Mouse (Mus musculus) right cerebral cortex, postnatal 25 days (tissue): ENCODE measurements at regions not wholly inside any gene's neighbourhood (a gene's known extent, or its start where the extent isn't known, plus 50 kb on each side); places are given as distances from the start of the nearest gene placed in this dataset.

ENCODE experiments used
- DNase-seq: peaks from one replicate; pipeline ENCODE4 v3.0.0; 2022

DNA sequence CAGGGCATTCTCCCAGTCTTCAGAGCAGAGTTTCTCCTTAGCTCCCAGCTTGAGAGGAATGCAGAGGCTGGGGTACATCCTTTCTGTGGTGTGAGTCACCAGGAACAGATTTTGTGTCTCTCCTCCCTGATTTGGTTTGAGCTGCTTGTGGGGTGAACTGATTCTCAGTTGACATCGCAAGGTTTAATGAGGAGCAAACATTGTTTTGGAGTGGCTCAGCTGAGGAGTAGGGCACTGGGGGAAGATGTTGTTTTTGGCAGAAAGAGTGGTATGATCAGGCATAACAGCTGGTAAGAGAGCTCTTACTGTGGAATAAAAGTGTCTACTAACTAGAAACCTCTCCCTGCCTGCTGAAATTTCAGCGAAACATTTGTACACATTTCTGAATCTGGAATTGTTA, 519.4 kb upstream of the Fam241a start:
- DNase-seq: no peak

DNA sequence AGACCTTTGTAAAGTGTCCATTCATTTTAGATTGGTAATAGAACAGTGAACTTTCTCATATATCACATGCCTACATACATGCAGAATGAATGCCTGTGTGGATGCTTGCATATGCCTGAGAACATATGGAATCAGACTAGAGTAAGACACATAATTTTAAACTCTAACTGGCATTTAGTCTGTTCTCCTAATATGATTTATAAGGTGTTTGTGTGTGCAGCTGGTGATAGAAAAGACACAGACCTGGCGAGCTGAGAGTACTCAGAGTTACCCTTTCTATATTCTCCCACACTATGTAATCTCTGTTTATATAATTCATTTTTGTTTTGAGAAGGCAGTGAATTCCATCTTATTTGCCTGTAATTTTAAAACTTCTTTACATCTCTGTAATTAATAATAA, 517.4 kb upstream of the Fam241a start:
- no peak for DNase-seq

DNA sequence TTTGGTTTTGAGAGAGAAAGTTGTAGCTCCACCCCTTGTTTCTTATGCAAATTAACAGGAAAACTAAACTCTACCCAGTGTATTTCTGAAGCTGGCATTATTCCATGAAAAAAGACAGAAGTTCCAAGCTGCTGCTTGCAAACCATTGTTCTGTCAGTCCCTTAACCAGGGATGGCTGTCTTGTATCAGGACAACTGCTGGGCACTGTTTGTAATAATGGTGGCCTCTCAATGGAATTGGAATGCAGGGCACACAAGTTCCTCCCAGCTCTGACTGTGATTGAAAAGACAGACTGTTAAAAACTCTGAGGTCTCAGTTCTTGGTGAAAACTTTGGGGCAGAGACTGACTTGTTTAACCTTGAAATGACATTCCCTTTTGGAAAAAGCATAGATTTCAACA, 516.0 kb upstream of the Fam241a start:
- DNase-seq: no peak

DNA sequence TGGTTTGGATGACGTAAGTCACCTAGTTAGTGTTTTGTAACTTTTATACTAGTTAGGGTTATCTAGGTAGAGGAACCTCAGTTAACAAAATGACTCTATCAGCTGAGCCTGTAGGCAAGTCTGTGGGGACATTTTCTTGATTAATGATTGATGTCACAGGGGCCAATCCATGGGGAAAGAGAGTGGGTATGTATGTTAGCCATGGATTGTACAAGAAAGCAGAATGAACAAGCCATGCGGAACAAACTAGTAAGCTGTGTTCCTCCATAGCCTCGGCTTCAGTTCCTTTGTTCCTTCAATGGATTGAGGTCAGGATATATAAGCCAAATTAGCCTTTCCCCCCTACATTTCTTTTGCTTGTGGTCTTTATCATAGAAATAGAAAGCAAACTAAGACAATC, 498.7 kb upstream of the Fam241a start:
- no peak for DNase-seq

DNA sequence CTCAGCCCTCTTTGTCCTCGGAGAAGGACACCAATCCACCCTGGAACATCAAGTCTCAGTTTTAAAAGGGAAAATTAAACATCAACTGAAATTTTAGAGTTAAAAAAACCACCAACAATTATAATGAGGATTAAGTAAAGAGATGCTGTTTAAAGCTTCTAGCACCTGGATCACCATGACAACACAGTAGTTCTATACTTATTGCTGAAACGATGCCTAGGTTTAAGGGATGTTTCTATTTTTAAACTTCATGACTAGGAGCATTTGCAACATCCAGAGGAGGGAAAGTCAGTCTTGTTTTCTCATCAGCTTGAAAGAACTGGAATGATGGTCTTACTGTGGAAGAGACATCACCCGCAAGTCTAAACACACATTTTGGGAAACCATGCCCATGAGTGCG, 484.5 kb upstream of the Fam241a start:
- DNase-seq: no peak

DNA sequence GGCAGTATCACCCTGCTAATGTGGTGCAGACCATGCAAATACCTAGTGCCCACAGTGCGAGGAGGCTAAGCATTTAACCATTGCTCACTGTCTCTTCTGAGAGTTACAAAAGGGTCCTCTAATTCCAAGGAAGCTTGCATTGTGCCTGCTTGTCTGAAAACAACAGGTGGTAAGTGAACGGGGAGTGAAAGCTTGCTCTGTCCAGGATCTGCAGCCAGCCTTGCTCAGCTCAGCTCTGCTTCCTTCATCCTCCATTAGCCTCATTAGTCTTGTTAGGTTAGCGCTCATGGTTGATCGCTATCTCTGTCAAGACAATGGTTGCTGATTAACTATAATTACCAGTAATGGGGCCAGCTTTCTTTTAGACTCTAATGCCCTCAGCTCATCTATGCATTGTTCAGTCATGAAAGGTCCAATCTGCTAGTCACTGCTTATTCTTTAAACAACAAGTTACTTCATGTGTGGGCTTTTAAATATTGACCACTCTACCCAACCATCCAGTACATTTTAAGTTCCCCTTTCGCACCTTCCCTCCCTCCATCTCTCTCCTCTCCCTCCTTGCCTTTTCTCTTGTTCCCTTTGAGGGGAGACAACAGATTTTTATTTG, 473.5 kb upstream of the Fam241a start:
- DNase-seq: no peak

DNA sequence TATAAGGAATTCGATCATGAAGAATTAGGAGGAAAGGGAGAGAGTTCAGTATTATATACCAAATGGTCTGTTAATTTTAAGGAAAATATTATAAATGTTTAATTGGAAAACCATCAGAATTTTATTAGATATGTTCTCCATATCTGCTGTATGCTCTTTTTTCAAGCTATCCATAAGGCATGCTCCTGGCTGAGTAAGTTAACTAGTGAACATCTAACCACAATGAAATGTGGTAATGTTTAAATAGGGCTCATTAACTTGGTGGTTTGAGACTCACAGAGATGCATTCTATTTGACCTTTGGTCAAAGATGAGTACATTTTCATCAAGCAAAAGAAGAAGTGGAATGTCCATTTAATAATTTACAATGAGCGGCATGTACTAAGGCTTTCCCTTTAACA, 466.2 kb upstream of the Fam241a start:
- DNase-seq: no peak

DNA sequence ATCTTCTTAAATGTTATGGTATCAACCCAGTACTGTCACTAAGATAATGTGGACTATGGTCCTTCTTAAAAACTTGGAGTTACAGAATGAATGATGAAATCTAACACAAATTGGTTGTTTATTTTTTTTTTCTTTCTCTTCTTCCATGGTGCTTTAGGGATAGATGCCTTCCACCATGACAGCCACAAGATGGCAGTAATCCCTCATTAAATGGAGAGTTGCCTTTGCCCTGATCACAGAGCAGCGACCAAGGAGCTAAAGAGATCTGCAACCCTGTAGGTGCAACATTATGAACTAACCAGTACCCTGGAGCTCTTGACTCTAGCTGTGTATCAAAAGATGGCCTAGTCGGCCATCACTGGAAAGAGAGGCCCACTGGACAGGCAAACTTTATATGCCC, 453.0 kb upstream of the Fam241a start:
- DNase-seq: peak; percentile 18

DNA sequence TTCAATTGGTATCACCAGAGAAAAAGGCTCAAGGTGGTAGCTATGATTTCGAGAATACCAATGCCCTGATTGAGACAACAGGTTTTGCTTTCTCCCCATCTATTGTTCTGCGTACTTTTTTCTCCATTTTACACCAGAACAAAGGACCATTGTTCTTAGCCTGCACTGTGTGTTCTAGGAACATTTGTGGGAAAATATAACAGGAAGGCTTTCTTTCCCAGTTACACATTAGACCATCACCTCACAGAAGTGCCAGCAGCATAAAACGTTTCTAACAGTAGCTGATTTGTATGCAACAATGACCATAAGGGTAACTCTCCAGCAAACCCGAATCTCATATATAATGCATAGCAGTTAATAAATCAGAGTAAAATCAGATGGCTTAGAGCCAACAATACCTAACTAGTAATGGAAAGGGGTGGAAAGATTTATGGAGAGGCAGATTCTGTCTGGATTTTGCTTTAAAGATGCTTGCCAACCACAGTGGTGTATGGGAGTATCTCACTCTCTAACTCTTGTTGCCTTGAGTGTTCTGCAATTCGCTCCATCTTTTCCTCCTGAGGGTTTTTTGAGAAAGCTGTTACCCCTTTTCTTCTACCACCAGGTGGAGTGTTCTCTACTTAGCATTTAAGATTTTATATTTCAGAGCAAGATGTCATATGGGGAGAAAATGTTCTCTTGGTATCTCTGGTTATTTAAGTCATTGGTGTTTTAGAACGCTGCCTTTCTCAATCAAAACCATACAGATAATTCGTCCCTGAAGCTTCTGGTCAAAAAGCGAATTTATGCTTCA, 451.9 kb upstream of the Fam241a start:
- no peak for DNase-seq

DNA sequence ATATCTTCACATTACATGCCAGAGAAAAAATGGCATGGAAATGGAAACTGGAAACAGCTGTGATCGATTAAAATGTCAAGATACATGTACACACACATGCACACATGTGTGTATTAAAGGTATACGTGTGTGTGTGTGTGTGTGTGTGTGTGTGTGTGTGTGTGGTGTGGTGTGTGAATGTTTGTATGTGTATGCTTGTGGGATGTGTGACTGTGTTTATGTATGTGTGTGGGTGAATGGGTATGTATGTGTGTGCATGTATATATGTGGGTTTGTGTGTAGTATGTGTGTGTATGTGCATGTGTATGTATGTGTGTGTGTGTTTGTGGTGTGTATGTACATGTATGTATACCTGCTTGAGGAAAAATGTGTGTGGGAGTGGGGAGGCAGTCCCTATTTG, 441.4 kb upstream of the Fam241a start:
- no peak for DNase-seq

DNA sequence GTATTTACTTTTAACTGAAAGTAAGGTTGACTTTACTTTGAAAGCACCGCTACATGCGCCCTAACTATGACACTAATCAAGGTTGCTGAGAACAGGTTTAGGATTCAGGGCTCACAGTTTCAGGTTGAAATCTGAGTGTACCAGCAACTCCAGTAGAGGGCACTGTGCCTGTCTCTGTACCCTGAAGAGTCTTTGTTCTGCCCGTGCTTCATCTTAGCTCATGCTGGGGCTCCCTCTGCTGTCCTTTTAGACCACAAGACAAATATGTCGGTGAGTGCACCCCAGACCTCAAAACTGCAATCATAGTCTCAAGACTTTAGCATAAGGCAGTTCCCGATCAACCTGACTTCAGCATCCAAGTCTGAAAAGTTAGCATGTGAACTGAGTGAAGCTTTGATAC, 440.9 kb upstream of the Fam241a start:
- DNase-seq: peak; percentile 59

DNA sequence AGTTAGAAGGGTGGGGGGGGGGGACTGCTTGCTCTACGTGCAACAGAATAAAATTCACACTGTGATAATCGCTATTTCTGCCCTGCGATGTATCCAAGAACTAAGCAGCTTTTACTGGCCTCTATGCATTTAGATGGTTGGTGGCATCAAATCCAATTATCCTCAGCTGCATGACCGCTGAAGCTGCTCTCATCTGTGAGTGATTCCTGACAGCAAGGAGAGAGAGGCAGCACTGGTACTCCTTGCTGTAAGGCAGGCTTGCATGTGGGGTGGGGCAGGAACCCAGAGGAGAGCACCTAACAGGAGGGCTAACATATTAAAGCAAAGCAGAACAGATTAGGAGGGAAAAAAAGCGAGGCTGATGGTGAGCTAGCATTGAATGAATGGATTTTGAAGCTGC, 431.6 kb upstream of the Fam241a start:
- no peak for DNase-seq

DNA sequence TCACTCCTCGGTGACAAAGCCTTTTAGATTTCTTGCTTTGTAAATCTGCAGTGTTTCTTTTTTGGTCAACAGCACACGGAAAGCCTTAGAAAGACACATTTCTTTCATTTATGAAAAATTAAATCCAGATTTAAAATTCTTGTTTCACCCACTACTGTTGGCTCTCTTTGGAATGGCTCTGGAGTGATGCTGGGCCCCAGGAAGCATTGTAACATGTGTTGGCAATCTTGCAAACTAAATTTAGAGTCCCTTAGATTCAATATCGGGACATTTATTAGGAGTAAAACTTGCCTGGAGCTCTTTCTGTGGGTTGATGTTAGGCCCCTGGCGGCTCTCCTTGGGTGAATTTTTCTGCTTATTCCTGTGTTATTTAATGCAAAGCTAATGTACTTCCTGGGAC, 405.2 kb upstream of the Fam241a start:
- no peak for DNase-seq

DNA sequence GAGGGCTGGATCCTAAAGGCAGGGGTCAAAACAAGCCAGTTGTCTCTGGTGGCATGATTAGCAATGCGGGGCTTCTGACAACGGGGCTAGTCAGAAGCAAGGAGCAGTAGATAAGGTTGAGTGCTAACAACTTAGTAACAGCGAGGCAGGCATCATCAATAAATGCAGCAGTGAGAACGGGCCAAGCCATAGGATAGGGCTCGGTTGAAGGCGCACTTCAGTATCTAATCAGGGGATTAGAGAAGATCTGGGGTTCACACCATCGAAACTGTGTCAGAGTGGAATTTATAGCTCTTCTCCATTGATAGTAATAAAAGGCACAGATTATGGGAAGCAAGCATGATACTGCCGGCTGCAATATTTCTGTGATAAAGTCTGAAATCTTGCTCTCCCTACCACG, 402.0 kb upstream of the Fam241a start:
- DNase-seq: no peak

DNA sequence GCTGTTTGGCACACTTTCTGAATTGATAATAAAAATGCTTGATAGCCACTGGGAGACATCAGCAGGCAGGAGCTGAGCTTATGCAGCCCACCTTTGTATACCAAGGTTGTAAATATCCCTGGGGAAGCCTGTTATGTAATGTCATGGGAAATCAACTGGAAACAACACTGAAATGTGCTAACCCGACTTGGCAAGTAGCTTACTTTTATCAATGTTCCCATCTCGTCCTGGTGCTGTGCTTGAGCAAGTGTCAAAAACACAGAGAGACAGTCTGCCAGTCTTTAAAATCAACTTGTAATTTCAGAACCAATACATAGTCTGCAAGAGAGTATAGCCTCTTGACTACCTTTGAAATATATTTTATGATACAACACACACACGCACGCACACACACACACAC, 391.7 kb upstream of the Fam241a start:
- no peak for DNase-seq

DNA sequence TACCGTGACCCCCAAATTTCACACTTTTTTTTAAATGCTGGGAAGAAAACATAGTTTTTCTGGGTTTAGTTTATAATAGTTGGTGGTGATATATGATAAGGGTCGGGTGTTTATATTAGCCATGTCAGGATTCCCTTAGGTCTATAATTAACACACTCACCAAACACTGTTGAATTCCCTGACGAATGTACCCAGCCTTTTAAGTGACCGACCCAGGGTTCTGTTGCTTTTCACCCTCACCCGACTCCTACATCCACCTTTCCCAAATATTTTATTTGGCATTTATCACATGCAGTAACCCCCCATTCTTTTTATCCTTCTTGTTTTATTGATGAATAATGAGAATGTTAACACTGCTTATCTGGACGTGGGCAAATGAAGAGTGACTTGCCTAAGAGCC, 389.1 kb upstream of the Fam241a start:
- no peak for DNase-seq

DNA sequence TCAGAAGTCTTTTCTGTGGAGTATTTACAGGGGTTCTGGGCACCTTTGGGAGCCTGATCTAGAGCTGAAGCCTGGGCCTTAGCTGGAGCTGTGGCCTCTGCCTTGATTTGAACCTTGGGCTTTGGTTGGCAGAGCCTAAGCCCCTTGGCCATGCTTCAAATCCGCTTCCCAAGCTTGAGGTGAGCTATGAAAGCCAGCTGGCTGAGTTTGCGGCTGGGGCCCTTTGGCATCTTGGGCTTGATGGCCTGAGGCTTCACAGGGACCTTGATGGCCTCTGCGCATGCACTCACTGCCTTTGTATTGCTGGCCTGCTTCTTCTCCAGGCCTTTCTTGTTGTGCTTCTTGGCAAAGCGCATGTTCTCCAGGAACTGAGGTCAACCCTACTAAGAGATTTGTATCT, 384.5 kb upstream of the Fam241a start:
- no peak for DNase-seq

DNA sequence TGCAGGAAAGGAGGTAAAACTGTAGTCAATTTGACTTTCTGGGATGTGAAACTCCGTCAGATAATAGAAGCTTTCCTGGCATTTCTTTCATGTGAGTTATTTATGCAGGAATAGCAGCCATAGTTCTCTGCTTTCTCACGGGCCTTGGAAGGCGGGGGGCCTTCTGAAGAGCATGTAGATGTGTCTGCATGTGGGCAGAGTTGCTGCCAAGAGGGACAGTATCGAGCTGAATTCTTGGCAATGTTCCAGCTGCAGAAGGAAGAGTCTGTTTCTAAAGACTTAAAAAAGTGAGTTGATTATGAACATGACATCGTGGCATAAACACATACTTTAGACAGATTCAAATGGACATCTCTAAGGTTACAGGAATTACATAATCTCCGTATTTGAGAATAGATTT, 374.5 kb upstream of the Fam241a start:
- no peak for DNase-seq

DNA sequence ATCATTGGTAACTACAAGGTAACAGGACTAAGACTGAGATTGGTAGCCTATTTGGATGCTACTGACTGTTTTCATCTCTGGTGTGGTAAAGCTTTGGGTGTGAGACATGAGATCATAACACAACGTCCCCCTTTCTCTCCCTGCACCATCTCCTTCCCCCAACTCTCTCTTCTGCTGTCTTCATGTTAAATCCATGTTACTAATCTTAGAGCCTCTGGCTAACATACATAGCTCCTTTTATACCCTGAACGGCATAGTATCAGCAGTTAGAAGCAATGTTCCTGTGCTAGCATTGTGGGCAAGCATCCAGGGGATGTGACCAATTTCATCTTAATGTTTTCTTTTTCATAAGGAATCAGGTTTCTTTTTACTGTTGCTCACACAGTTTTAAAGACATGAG, 365.1 kb upstream of the Fam241a start:
- DNase-seq: no peak

DNA sequence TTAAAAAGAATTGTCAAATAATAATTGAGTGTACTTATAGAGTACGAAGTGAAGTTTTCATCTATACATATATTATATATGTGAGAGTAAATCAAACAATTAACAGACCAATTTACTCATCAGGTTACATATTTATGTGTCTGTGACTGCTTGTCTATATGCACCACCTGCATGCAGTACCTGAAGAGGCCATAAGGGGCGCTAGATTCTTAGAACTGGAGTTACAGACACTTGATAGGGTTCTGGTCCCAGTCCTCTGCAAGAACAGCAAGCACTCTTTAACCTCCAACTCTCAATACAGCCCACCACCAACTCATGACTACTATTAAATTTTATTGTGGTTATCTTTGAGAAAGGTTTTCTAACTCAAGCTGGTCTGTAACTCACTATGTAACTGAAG, 351.7 kb upstream of the Fam241a start:
- no peak for DNase-seq

DNA sequence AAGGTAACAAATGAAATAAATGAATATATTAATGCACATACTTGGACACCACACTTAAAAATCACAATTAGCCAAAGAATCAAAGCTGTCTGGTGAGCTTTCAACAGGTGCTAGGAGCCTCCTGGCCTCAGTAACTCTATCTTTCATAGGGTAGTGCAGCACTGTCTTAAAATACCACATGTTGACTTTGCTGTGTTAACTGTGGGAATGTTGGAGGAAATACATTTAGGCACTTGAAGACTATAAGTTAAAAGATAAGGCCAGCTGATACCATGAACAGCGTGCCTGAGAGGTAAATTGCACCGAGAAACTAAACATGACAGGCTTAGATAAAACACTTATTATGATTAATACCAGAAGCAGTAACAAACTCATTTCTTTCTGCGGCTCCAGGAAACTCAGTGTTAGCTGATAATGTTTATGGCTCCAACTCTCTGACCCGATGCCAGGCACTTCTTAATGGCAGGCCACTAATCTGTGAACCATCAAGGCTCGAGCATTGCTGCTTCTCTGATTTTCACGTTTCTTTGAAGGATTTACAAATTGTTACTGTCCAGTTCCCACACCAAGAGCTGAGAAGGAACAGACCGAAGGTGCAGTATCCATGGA, 343.8 kb upstream of the Fam241a start:
- DNase-seq: no peak

DNA sequence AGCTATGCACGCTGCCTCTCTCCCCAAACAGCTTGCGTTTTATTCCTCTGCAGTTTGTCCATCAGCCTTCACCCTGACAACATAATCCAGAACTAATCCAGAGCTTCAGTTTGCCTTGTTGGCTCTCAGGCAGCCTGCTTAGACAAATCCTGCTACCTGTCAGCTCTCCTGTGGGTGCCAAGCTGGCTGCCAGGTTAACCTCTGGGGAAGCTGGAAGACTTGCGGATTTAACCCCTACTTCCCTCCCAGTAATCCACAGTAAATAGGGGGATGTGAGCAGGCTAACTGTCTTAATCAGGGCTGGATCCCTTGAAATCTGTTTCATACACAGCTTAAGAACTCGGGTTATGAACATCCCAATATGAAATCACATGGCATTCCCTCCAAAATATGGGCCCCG, 334.3 kb upstream of the Fam241a start:
- DNase-seq: no peak

DNA sequence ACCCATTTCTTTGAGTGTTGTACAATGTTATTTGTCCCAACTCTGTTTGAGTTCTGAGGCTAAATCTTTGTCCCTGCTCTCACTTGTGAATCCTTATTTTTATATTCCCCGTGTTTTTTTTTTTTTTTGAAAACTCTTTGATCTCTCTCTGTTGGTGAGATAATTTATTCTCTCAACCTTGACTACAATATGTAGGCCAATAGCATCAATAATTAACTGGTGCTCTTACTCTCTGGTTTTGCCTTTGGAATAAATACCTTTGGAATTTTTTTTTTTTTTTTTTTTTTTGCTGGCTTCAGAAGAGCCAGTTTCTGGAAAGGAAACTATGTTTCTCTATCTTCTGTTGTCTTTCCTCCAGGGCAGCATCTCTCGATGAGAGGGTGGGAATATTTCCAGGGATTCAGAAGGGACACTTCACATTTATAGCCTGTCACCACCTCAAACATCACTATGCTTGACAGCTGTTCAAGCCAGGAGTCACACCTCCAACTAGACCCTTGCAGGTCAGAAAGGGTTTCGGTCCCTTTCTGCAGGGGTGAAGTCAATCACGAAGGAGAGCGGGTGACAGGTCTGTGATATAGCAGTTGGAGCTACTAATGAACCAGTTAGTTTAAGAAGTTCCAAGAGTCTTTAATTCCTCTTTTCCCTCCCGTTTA, 330.9 kb upstream of the Fam241a start:
- DNase-seq: no peak

DNA sequence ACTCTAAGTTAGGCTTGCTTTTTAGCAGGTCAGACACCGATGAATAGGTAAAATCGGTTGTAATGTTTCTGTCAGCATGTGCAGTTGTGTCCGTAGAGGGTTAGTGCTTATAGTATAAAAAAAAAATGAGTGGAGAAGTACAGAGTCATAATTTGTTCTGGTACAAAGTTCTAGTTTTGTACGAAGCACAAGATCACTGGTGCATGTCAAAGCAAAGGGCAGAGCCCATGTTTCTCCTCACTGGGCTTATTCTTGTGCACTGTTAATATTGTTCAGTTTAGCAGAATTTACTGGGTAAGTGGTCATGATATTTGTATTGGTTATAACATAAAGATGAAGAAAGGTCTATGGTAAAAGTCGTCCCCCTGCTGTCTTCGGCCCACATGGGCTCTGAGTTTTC, 330.4 kb upstream of the Fam241a start:
- no peak for DNase-seq
